Mouse (Mus musculus) heart, embryonic 10.5 days (tissue): Measurements from ENCODE around the gene Trpm5. TPM values are rescaled to one million over a fixed set of nuclear protein-coding genes. Genes with fewer than 3 reads are reported as not detected.

ENCODE experiments used
- DNase-seq: peaks from one replicate; pipeline ENCODE4 v3.0.0-alpha.2; 2017; ENCODE audit warnings: low spot score
- H3K27ac ChIP-seq: fragments of 300-500 bp; sonication (generic); 2 replicates; pipeline ENCODE4 v1.5.1; 2016; ENCODE audit warnings: mild to moderate bottlenecking
- H3K27me3 ChIP-seq: fragments of 300-500 bp; sonication (generic); 2 replicates; pipeline ENCODE4 v1.6.1; 2016; ENCODE audit warnings: mild to moderate bottlenecking; ENCODE audit not compliant: poor library complexity, insufficient read depth, severe bottlenecking
- H3K36me3 ChIP-seq: fragments of 300-500 bp; sonication (generic); 2 replicates; pipeline ENCODE4 v1.6.1; 2016; ENCODE audit warnings: mild to moderate bottlenecking, moderate library complexity
- H3K4me1 ChIP-seq: fragments of 300-500 bp; sonication (generic); 2 replicates; pipeline ENCODE4 v1.6.1; 2016; ENCODE audit warnings: mild to moderate bottlenecking
- H3K4me3 ChIP-seq: fragments of 300-500 bp; sonication (generic); 2 replicates; pipeline ENCODE4 v1.5.1; 2016; ENCODE audit warnings: mild to moderate bottlenecking, moderate library complexity
- H3K9me3 ChIP-seq: fragments of 300-500 bp; sonication (generic); 2 replicates; pipeline ENCODE4 v1.6.1; 2016; ENCODE audit warnings: mild to moderate bottlenecking, moderate library complexity
- WGBS: fragments of 180-500 bp; shearing (Covaris S2); methylation state at CpG from one replicate; pipeline ENCODE4 v1.1.7; 2016; 5-methylcytosine and 5-hydroxymethylcytosine counted together
- polyA plus RNA-seq: library from polyadenylated mRNA; unstranded; fragments of >200 nt; fragmentation: Nextera tagmentation; extraction: Ambion mirVana; gene quantifications from 2 replicates; pipeline ENCODE4 v1.2.1, GENCODE M21; 2016

The Trpm5 gene
- polyA plus RNA-seq, 1 experiment from 2014 or later = 1.1 TPM

DNA sequence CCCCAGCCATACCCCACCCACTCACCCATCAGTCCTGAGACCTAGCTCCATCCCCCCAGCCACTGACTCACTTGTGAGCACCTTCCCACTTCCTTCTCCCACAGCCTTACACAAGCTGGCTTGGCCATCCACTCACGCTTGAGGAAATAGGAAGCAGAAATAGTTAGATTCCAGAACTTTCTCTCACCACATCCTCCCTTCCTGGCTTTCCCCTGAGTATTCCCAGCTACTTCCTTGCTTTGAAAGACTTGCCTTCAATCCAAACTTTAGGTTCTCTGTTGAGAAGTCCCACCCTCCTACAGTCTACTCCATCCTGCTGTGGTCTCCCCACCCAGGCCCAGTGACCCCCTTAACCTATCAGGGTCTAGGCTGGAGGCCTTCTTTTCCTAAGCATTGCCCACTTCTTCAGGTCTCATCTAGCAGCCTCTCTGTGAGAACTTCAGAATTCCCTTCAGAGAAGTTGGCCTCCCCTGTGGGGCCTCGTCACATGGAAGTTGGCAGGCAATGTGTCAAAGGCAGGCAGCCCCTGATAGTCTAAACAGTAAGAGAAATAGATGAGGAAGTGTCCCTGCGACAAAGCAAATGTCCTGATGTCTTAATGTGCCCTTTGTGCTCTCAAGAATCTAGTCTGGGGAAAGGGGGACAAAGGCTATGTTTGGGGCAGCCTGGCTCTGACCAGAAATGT is 53.2 kb downstream of the Trpm5 start:
- 67% methylated on average over 3 of the region's 3 CpGs for WGBS
- Histone ChIP-seq H3K27ac (peak overlapping the region; percentile 68), H3K9me3 (no peaks in the 10 kb centered on the region), H3K27me3 (no peaks in the 10 kb centered on the region), H3K4me1 (peaks cover 20% of the 10 kb centered on the region), H3K4me3 (no peak overlapping the region), H3K36me3 (peaks cover 4% of the 10 kb centered on the region; the same call in 1 of the 2 replicates)
- no peak for DNase-seq

DNA sequence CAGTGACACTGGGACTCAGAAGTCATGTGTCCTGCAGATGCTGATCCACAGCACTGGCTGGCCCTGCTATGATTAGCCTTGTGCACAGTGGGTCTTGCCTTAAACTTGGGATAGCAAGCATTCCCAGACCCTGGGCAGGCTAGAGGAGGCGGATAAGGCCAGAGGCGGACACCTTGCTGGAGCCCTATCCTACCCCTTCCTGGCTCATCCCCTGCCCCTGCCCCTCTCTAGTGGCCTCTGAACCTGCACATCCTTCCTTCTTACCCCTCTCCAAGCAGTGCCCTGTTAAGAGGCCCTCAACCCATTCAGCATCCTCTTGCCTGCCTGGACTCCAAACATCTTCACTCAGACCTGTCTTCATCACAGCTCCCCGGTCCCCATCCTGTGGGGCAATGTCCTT is 53.9 kb downstream of the Trpm5 start:
- Histone ChIP-seq H3K9me3 (no peaks in the 10 kb centered on the region), H3K27ac (no peak overlapping the region), H3K4me1 (peaks cover 20% of the 10 kb centered on the region), H3K36me3 (peaks cover 4% of the 10 kb centered on the region; the same call in 1 of the 2 replicates), H3K27me3 (no peaks in the 10 kb centered on the region), H3K4me3 (no peak overlapping the region)
- no peak for DNase-seq
- 92% methylated on average over 3 of the region's 3 CpGs for WGBS

GRCm38 (mm10) chr7:143038174-143038931 is 56.1 kb downstream of the Trpm5 start:
- Histone ChIP-seq H3K4me1 (peaks cover 20% of the 10 kb centered on the region), H3K27me3 (no peaks in the 10 kb centered on the region), H3K4me3 (no peak overlapping the region), H3K9me3 (no peaks in the 10 kb centered on the region), H3K36me3 (peaks cover 9% of the 10 kb centered on the region; the same call in 1 of the 2 replicates), H3K27ac (no peak overlapping the region)
- DNase-seq = no peak
- WGBS = 86% methylated on average over 3 of the region's 3 CpGs

- 89% methylated on average over 4 of the region's 4 CpGs for WGBS
- Histone ChIP-seq H3K27me3 (no peaks in the 10 kb centered on the region), H3K27ac (no peak overlapping the region), H3K4me3 (no peak overlapping the region), H3K36me3 (peaks cover 9% of the 10 kb centered on the region; the same call in 1 of the 2 replicates), H3K4me1 (peaks cover 13% of the 10 kb centered on the region), H3K9me3 (no peaks in the 10 kb centered on the region)
- DNase-seq = no peak
Observed at GRCm38 (mm10) chr7:143037306-143037705, 57.1 kb downstream of the Trpm5 start.

- Histone ChIP-seq H3K4me1 (peaks cover 8% of the 10 kb centered on the region), H3K36me3 (peaks cover 9% of the 10 kb centered on the region; the same call in 1 of the 2 replicates), H3K9me3 (no peaks in the 10 kb centered on the region), H3K27me3 (no peaks in the 10 kb centered on the region), H3K4me3 (no peak overlapping the region), H3K27ac (no peak overlapping the region)
- WGBS = 78% methylated on average over 3 of the region's 3 CpGs
- DNase-seq = no peak
Observed at GRCm38 (mm10) chr7:143036787-143037186, 57.7 kb downstream of the Trpm5 start.

- 86% methylated on average over 8 of the region's 8 CpGs for WGBS
- no peak for DNase-seq
- H3K9me3 ChIP-seq = no peaks in the 10 kb centered on the region
- H3K27me3 ChIP-seq = no peaks in the 10 kb centered on the region
- peaks cover 9% of the 10 kb centered on the region; the same call in 1 of the 2 replicates for H3K36me3 ChIP-seq
- H3K4me3 ChIP-seq = no peak overlapping the region
- H3K27ac ChIP-seq = no peak overlapping the region
- no peaks in the 10 kb centered on the region for H3K4me1 ChIP-seq
Observed at GRCm38 (mm10) chr7:143034519-143035450, 59.7 kb downstream of the Trpm5 start.

GRCm38 (mm10) chr7:143034112-143034511 is 60.3 kb downstream of the Trpm5 start:
- 90% methylated on average over 2 of the region's 2 CpGs for WGBS
- H3K27ac ChIP-seq = no peak overlapping the region
- no peaks in the 10 kb centered on the region for H3K4me1 ChIP-seq
- H3K36me3 ChIP-seq = peaks cover 9% of the 10 kb centered on the region; the same call in 1 of the 2 replicates
- no peaks in the 10 kb centered on the region for H3K27me3 ChIP-seq
- no peaks in the 10 kb centered on the region for H3K9me3 ChIP-seq
- no peak overlapping the region for H3K4me3 ChIP-seq
- no peak for DNase-seq

DNA sequence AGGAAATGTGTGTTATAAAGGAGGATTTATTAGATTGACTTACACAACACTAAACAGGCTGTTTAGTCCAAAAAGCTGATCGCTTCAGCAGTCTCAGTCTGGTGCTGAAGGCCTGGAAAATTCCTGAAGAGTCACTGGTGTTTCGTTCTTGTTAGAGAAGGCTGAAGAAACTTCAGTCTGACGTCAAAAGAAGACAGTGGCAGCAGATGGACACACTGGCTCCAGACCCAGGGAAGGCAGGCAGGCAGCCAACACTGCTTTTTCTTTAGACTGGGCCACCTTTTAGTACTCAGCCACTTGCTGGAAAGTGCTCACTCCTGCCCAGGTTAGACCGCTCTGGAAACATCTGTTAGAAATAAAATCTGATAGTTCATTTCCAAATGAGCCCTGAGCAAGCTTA is 60.9 kb downstream of the Trpm5 start:
- Histone ChIP-seq H3K27me3 (no peaks in the 10 kb centered on the region), H3K4me1 (no peaks in the 10 kb centered on the region), H3K9me3 (no peaks in the 10 kb centered on the region), H3K36me3 (peaks cover 9% of the 10 kb centered on the region; the same call in 1 of the 2 replicates), H3K4me3 (no peak overlapping the region), H3K27ac (no peak overlapping the region)
- WGBS = 86% methylated on average over 4 of the region's 4 CpGs
- no peak for DNase-seq

- peaks cover 9% of the 10 kb centered on the region; the same call in 1 of the 2 replicates for H3K36me3 ChIP-seq
- no peaks in the 10 kb centered on the region for H3K9me3 ChIP-seq
- no peak for DNase-seq
- no peak overlapping the region for H3K4me3 ChIP-seq
- 75% methylated on average over 1 of the region's 1 CpGs for WGBS
- H3K4me1 ChIP-seq = peaks cover 8% of the 10 kb centered on the region; the same call in 1 of the 2 replicates
- H3K27ac ChIP-seq = no peak overlapping the region
- H3K27me3 ChIP-seq = no peaks in the 10 kb centered on the region
Observed at GRCm38 (mm10) chr7:143031816-143032215, 62.6 kb downstream of the Trpm5 start.

DNA sequence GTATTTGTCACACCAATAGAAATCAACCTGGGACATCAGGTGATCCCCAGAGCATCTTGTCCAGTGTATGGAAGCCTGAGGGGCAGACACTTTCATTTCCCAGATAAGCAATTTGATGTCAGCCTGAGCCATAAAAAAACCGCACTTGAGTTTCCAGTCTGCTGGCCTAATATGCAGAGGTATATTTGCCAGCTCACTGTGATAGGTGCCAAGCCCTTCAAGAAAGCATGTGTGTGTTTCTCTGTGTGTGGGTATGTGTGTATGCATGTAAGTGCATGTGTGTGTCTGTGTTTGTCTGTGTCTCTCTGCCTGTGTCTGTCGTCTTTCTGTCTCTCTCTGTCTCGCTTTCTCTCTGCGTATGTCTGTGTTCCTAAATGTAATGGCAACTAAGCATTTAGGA is 67.2 kb downstream of the Trpm5 start:
- Histone ChIP-seq H3K4me3 (no peak overlapping the region), H3K4me1 (peaks cover 8% of the 10 kb centered on the region; the same call in 1 of the 2 replicates), H3K9me3 (no peaks in the 10 kb centered on the region), H3K27ac (no peak overlapping the region), H3K27me3 (no peaks in the 10 kb centered on the region), H3K36me3 (peaks cover 5% of the 10 kb centered on the region; the same call in 1 of the 2 replicates)
- DNase-seq = no peak
- WGBS = 92% methylated on average over 4 of the region's 4 CpGs

DNA sequence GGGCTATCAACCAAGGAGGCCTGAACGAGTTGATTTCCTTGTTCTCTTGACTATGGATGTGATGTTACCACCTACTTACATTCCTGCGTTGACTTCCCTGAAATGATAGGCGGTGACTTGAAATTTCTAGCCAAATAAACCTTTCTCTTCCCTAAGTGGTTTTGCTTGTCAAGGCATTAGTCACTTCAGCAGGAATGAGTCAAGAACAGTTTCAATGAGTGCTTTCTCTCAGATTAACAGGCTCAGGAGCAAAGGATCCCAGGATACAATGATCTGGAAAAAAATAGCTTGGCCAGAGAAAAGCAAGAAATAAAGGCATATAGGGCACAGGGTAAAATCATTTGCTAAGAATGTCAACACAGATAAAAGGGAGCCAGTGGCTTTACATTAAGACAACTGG is 68.9 kb downstream of the Trpm5 start:
- no peaks in the 10 kb centered on the region for H3K27me3 ChIP-seq
- no peaks in the 10 kb centered on the region for H3K9me3 ChIP-seq
- no peak for DNase-seq
- WGBS = 86% methylated on average over 3 of the region's 3 CpGs
- H3K36me3 ChIP-seq = peaks cover 5% of the 10 kb centered on the region; the same call in 1 of the 2 replicates
- H3K4me3 ChIP-seq = no peak overlapping the region
- no peak overlapping the region for H3K27ac ChIP-seq
- H3K4me1 ChIP-seq = peaks cover 8% of the 10 kb centered on the region; the same call in 1 of the 2 replicates

- peaks cover 8% of the 10 kb centered on the region; the same call in 1 of the 2 replicates for H3K4me1 ChIP-seq
- H3K9me3 ChIP-seq = no peaks in the 10 kb centered on the region
- peaks cover 5% of the 10 kb centered on the region; the same call in 1 of the 2 replicates for H3K36me3 ChIP-seq
- DNase-seq = no peak
- H3K27me3 ChIP-seq = no peaks in the 10 kb centered on the region
- H3K27ac ChIP-seq = no peak overlapping the region
- H3K4me3 ChIP-seq = no peak overlapping the region
- WGBS = 82% methylated on average over 1 of the region's 1 CpGs
Observed at GRCm38 (mm10) chr7:143024293-143024692, 70.1 kb downstream of the Trpm5 start.
